Mouse (Mus musculus) gastrocnemius, postnatal 36 days (tissue): ENCODE results near the gene Pglyrp2. TPM values are rescaled to one million over a fixed set of nuclear protein-coding genes. Genes with fewer than 3 reads are reported as not detected.

Source experiments
- DNase-seq, 2 experiments: peaks; one replicate each; pipeline ENCODE4 v3.0.0; 2022
- intact Hi-C: fragments of 180-260 bp; cut with DNase I; formaldehyde crosslinking; loops from one replicate; pipeline ENCODE4 v1.15.1; 2025
- total RNA-seq, 2 experiments: library from RNA; stranded (reverse); gene quantifications; 2 replicates each; pipeline ENCODE4 v1.2.3; 2021

Gene Pglyrp2
- total RNA-seq, 2 experiments from 2014 or later: 0.08 TPM; not detected in 1

DNA sequence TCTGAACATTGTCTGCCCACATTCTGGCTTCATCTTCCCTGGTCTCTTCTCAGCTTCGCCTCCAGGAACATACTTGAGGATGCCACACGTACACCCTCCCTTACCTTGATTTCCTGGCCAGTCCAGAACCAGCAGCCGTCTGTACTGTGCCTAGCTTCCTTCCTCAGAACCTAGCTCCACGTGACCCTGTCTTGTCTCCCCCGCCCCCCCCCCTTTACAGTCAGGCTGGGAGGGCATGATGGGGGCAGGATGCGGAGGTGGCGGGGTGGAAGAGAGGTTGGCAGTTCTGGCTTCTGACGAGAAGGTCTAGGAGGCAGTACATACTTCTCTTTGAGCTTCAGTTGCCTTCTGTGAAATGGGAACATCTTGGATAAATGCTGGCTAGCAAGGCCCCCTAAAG lies 20.6 kb downstream of the Pglyrp2 start, which contains the start of gene Rasal3:
Gene Rasal3 (minus strand): TSS at position 167 of the 400 bp plus-strand sequence.
- intact Hi-C loops: no loop called here
- no peak for DNase-seq

DNA sequence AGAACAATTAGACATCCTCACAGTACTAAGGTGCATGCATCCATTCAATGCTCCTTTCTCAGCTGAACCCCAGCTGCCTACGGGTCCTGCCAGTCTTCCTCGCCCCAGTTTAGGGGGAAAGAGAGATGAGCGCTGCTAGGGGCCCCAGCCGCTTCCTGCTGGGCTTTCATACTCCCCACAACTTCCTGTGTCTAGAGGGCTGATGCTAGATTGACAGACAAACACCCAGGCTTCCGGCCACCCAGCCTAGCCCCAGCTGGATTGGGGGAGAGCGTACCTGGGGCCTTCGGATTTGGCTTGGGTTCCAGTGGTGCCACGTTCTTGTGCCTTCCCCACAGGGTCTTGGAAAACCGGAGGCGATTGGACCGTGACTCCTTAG lies 21.2 kb downstream of the Pglyrp2 start:
- intact Hi-C loops: no loop called here
- DNase-seq: no peak

DNA sequence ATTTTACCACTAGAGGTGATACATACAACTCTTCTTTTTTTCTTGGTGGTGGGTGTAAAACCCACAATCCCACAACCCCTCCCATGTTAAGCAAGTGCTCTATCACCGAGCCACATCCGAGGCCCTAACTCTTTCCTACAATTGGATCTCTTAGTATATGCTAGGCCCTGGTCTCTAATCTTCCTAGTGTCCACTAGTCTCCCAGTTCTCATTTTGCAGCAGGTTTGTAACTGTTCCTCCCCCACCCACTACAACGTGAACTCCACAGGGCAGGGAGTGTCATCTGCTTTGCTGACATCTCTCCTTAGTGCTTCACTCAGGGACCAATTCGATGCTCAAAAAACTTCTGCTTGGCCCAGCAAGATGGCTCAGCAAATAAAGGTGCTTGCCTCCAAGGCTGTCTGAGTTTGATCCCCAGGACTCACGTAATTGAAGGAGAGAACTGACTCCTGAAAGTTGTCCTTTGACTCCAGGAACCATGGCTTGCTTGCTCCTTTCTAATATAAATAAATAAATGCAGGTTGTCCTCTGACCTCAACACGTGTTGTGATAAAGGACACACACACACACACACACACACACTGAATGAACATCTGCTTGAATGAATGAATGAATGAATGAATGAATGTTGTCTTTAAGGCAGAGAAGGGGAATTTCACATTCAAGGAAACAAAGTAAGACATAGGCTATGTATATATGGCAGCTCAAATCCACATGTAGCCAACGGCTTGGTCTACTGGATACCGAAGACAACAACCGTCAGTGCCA lies 21.8 kb downstream of the Pglyrp2 start:
- intact Hi-C loops: no loop called here
- DNase-seq: no peak

DNA sequence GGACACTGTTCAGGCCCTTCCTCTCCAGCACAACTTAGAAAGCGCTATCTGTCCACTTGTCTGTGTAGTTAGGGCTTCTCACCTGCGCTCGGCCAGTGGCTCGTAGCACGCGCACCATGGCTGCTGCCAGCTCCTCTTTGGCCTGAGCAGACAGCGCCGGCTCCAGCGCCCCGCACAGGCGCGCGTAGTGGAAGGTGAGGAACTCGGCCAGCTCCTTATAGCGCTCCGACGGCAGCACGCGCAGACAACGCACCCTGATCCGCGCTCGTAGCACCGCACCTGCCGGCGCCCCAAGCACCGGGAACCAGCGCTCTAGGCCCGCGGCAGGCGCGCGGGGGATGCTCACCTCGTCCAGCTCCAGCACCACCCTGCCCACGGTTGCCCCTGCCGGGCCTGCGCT lies 27.7 kb downstream of the Pglyrp2 start:
- intact Hi-C loops: no loop called here

GRCm38 (mm10) chr17:32393944-32394343 lies 30.0 kb downstream of the Pglyrp2 start:
- no peak for DNase-seq
- intact Hi-C loops: no loop called here

More for the DNA sequence above, 27.7 kb downstream of the Pglyrp2 start:
- no peak for DNase-seq

DNA sequence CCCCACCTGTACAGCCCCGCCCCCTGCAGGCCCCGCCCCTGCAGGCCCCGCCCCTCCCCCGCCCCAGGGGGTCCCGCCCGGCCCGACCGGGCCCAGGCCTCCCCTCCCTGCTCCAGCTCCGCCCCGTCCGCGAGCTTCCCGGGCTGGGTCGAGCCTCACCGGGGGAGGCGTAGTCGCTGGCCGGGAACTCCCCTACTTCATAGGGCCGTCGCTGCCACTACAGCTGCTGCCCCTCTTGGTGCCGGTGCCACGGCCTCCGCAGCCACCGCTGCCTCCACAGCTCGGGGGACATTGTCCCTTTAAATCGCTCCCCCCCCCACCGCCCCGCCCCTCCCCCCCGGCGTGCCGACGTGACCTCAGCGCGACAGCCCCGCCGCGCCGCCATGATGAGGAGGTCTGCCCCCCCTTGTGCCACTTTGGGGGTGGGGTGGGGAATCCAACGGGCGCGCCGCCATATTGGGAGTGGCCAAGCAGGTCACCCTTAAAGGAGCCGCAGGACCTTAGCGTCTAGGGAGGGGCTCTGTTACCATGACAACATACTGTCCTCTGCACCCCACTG lies 34.8 kb downstream of the Pglyrp2 start, which contains the start of gene Wiz:
Gene Wiz (minus strand): TSS at position 339 of the 559 bp plus-strand sequence.
- intact Hi-C loops: loop anchor here (2.0 to 5.0 kb wide), 2 partner anchors 24 to 98 kb away; no protein-coding TSS in a partner anchor

DNA sequence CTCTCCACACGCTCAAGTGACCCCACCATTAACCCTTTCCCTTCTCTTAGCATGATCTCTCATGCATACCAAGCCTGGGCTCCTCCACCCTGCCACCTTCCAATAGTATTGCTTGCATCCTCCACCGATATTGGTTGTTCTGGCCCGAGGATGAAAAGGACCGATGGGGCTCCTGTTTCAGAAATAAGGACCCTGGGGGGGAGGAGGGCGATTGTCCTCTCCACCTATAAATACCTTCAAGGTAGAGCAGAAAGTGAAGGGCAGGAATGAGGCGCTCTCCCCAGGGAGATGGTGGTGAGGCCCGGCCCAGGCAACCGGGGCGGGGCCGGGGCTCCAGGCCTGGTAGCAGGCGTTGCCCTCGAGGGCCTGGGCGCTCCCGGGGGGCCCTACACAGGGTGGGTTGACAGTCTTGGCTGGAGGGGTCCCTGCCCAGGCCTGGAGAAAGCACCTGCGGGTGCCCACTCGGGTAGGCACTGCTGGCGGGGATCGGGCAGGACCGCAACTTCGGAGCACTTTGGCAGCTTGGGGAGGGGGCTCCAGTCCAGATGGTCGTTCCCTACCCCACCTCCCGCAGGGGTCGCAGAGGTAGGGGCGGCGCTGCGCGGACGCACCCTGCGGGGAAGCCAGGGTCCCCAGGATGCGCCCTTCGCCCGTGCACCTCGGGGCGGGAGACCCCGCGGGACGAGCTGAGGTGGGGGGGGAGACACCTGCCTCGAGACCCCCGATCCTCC lies 35.4 kb downstream of the Pglyrp2 start:
- DNase-seq: peak in 1 of 2 experiments; percentile 46
- intact Hi-C loops: loop anchor here (2.0 to 5.0 kb wide), 2 partner anchors 24 to 99 kb away; no protein-coding TSS in a partner anchor

More for the DNA sequence above, 34.8 kb downstream of the Pglyrp2 start, which contains the start of gene Wiz:
- DNase-seq: peak; percentile 91 to 95

- intact Hi-C loops: loop anchor here (2.0 to 5.0 kb wide), 2 partner anchors 23 to 99 kb away; no protein-coding TSS in a partner anchor
- no peak for DNase-seq
Observed at GRCm38 (mm10) chr17:32387986-32388369, 36.0 kb downstream of the Pglyrp2 start.

DNA sequence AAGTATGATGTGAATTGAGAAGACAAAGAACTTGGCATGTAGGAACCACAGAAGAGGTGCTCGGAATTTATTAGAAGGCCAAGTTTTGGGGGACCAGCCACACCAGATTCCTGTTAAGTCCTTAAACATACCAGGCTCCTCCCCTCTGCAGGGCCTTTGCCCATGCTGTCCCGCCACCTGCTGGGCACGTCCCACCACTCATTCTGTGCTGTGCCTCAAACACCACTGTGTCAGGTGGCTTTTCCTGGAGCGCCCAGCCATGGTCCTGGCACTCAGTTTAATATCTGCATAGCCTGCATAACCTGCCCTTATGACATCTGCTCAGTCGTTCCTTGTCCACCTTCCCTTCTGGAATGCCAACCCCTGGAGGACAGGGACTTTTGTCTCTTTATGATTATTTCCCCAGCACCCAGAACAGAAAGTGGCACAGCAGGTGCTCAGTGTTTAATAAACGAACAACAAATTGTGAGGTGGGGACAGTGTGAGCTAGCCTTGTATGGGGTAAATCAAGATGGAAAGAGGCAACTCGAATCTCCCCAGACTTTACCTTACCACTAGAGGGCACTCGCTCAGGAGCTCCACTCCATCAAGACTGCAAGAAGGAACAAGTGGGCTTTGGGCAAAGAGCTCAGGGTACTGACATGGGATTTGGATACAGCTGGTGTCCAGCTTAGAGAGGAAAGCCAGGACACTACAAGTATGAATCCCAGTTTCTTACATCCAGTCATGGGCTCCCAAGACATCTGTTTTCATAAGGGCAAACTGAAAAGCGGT lies 37.1 kb downstream of the Pglyrp2 start:
- intact Hi-C loops: loop anchor here (5.0 kb wide), 1 partner anchor 100 kb away; no protein-coding TSS in a partner anchor
- DNase-seq: peak in 1 of 2 experiments; percentile 23

DNA sequence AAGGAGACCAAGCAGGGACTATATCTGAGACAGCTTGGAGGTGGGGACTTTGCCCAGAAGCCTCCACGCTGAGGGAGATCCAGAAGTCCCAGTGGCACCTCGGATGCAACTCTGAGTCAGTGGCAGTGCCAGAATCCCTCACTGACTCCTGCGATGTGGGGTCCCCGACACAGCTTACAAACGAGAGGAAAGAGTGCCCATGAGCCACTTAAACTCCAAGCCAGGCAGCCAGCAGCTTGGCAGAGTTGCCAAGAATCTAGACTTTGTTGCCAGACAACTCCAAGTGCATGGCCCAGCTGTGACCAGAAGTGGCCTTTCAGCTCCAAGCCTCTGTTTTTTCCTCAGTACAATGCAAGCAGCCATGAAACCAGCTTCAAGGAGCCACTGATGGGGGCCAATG lies 40.3 kb downstream of the Pglyrp2 start:
- DNase-seq: no peak
- intact Hi-C loops: no loop called here

DNA sequence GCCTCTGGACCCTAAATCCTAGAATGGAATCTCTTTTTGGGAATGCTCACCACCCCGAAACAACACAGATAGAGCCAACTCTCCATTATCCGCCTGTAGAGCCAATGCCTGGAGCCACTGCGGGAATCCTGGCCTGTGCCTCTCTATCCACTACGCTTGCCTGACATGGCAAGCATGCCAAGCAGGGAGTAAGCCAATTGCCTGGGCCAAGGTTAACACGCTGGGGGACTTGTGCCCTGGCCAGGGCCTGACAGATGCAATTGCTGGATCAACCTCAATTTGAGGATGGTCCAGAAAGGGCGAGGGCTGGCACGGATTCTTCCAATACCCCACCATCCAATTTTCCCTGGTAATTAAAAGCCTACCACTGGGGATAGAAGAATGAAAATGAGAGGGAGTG lies 41.4 kb downstream of the Pglyrp2 start:
- DNase-seq: peak in 1 of 2 experiments; percentile 35
- intact Hi-C loops: no loop called here

GRCm38 (mm10) chr17:32378786-32379185 lies 45.2 kb downstream of the Pglyrp2 start:
- no peak for DNase-seq
- intact Hi-C loops: no loop called here

GRCm38 (mm10) chr17:32377137-32377536 lies 46.8 kb downstream of the Pglyrp2 start:
- DNase-seq: no peak
- intact Hi-C loops: no loop called here

GRCm38 (mm10) chr17:32376475-32376874 lies 47.5 kb downstream of the Pglyrp2 start:
- DNase-seq: no peak
- intact Hi-C loops: no loop called here

DNA sequence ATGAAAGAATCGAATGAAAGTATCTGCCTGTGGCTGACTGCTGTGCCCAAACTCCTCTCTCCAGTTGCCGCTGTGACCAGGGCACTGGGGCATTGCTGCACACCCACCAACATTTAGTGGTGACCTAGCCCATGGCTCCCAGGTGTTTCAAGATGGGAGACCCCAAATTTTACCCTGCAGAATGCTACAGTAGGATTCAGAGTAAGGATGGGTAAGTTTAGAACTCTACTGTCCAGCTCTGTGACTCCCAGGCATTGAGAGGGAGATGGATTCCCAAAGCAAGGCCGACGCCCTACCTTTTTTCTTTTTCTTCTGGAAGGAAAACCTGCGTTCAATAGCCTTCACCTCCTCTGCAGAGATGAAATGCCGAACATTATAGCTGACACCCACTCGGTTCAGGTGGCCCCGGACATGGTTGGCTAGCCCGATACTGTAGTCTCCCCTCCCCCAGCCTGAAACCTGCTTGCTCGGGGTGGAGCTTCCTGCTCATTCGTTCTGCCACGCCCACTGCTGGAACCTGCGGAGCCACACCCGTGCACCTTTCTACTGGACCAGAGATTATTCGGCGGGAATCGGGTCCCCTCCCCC lies 54.9 kb downstream of the Pglyrp2 start:
- intact Hi-C loops: no loop called here
- DNase-seq: no peak

GRCm38 (mm10) chr17:32367706-32368105 lies 56.3 kb downstream of the Pglyrp2 start:
- intact Hi-C loops: no loop called here
- DNase-seq: no peak

GRCm38 (mm10) chr17:32365296-32365695 lies 58.7 kb downstream of the Pglyrp2 start:
- DNase-seq: no peak
- intact Hi-C loops: loop anchor here (2.0 kb wide), 1 partner anchor 24 kb away; the partner anchor contains the start of gene Wiz

- intact Hi-C loops: loop anchor here (2.0 kb wide), 1 partner anchor 24 kb away; the partner anchor contains the start of gene Wiz
- no peak for DNase-seq
Observed at GRCm38 (mm10) chr17:32364850-32365249, 59.1 kb downstream of the Pglyrp2 start.

- intact Hi-C loops: loop anchor here (2.0 kb wide), 1 partner anchor 24 kb away; the partner anchor contains the start of gene Wiz
- DNase-seq: peak; percentile 85
Observed at GRCm38 (mm10) chr17:32364331-32364730, 59.6 kb downstream of the Pglyrp2 start.
